Mouse (Mus musculus): Measurements from ENCODE around the gene Akr1c19. TPM values are rescaled to one million over a fixed set of nuclear protein-coding genes. Genes with fewer than 3 reads are reported as not detected.
A peak's percentile ranks its signal among the peaks of the same experiment; 100 is the strongest.
"Not testable (repeated sequence)": the region's sequence is repeated elsewhere in the genome, so short reads cannot be mapped to it uniquely, and the experiment has no call there.

Gene Akr1c19
- polyA plus RNA-seq, 1 experiment from 2014 or later, result 0.49 TPM

- 76% methylated on average over 17 of the region's 20 CpGs for WGBS
- H3K4me1 ChIP-seq (ENCODE audit: control insufficient read depth, insufficient read depth, low read length), result no peaks in the 10 kb centered on the region
- H3K9ac ChIP-seq (replicated peaks; ENCODE audit: low read length), result no peak overlapping the region
- DNase-seq (ENCODE audit: low spot score) (no peak), ATAC-seq (replicated peaks; ENCODE audit: insufficient number of reproducible peaks, low FRiP score, low TSS enrichment, low read depth) (no peak)
- no peaks in the 10 kb centered on the region for H3K9me3 ChIP-seq (replicated peaks; ENCODE audit: control insufficient read depth, low read length)
- no peaks in the 10 kb centered on the region for H3K36me3 ChIP-seq (replicated peaks; ENCODE audit: control insufficient read depth, insufficient read depth, low read depth, low read length)
- H3K4me2 ChIP-seq (ENCODE audit: low read depth, low read length), result no peak overlapping the region
- H3K27me3 ChIP-seq (ENCODE audit: control insufficient read depth, insufficient read depth, low read length), result no peaks in the 10 kb centered on the region
- H3K4me3 ChIP-seq (ENCODE audit: low read depth, low read length), result no peak overlapping the region
- no peak overlapping the region for H3K27ac ChIP-seq (replicated peaks; ENCODE audit: low read depth, low read length)
These were observed 16.8 kb upstream of the Akr1c19 start for GRCm38 (mm10) chr13:4211560-4212299.

- Histone ChIP-seq H3K36me3 (replicated peaks; ENCODE audit: control insufficient read depth, insufficient read depth, low read depth, low read length) (no peaks in the 10 kb centered on the region), H3K4me3 (ENCODE audit: low read depth, low read length) (no peak overlapping the region), H3K4me1 (ENCODE audit: control insufficient read depth, insufficient read depth, low read length) (no peaks in the 10 kb centered on the region), H3K27ac (replicated peaks; ENCODE audit: low read depth, low read length) (no peak overlapping the region), H3K4me2 (ENCODE audit: low read depth, low read length) (no peak overlapping the region), H3K9me3 (replicated peaks; ENCODE audit: control insufficient read depth, low read length) (no peaks in the 10 kb centered on the region), H3K9ac (replicated peaks; ENCODE audit: low read length) (no peak overlapping the region), H3K27me3 (ENCODE audit: control insufficient read depth, insufficient read depth, low read length) (no peaks in the 10 kb centered on the region)
- ATAC-seq (replicated peaks; ENCODE audit: insufficient number of reproducible peaks, low FRiP score, low TSS enrichment, low read depth), result no peak
- no peak for DNase-seq (ENCODE audit: low spot score)
- WGBS, result 62% methylated on average over 3 of the region's 3 CpGs
These were observed 16.2 kb upstream of the Akr1c19 start for GRCm38 (mm10) chr13:4212309-4212708.

- H3K9ac ChIP-seq (replicated peaks; ENCODE audit: low read length); H3K27ac ChIP-seq (replicated peaks; ENCODE audit: low read depth, low read length); ATAC-seq (replicated peaks; ENCODE audit: insufficient number of reproducible peaks, low FRiP score, low TSS enrichment, low read depth); H3K4me1 ChIP-seq (ENCODE audit: control insufficient read depth, insufficient read depth, low read length); H3K4me3 ChIP-seq (ENCODE audit: low read depth, low read length); H3K4me2 ChIP-seq (ENCODE audit: low read depth, low read length); H3K9me3 ChIP-seq (replicated peaks; ENCODE audit: control insufficient read depth, low read length); DNase-seq (ENCODE audit: low spot score); H3K36me3 ChIP-seq (replicated peaks; ENCODE audit: control insufficient read depth, insufficient read depth, low read depth, low read length); H3K27me3 ChIP-seq (ENCODE audit: control insufficient read depth, insufficient read depth, low read length): not testable (repeated sequence)
- 78% methylated on average over 1 of the region's 1 CpGs for WGBS
These were observed 13.0 kb upstream of the Akr1c19 start for GRCm38 (mm10) chr13:4215496-4215895.

- H3K36me3 ChIP-seq (replicated peaks; ENCODE audit: control insufficient read depth, insufficient read depth, low read depth, low read length), result no peaks in the 10 kb centered on the region
These were observed 2.5 kb downstream of the Akr1c19 start for GRCm38 (mm10) chr13:4230841-4231623.

DNA sequence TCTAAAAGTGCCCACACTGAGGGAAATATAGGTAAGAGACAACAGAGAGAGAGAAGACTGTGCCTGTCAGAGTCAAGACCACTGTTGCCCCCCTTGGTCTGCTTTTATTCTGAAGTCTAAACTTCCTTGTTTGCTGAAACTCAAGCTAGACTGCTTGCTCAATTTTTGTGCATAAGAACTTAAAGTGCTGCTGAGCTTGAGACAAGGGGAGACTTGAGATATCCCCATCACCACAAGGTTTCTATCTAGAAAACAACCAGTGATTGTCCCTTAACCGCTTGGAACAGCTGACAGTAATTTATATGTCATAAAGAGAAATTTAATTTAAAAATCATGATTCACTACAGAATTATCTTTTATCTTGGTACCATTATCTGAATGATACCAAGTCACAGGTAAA is 4.6 kb downstream of the Akr1c19 start:
- no peaks in the 10 kb centered on the region for H3K4me1 ChIP-seq (ENCODE audit: control insufficient read depth, insufficient read depth, low read length)
- ATAC-seq (replicated peaks; ENCODE audit: insufficient number of reproducible peaks, low FRiP score, low TSS enrichment, low read depth) (no peak), DNase-seq (ENCODE audit: low spot score) (no peak)
- H3K4me2 ChIP-seq (ENCODE audit: low read depth, low read length), result no peak overlapping the region
- H3K27me3 ChIP-seq (ENCODE audit: control insufficient read depth, insufficient read depth, low read length), result no peaks in the 10 kb centered on the region
- no peaks in the 10 kb centered on the region for H3K36me3 ChIP-seq (replicated peaks; ENCODE audit: control insufficient read depth, insufficient read depth, low read depth, low read length)
- no peak overlapping the region for H3K9ac ChIP-seq (replicated peaks; ENCODE audit: low read length)
- WGBS, result 85% methylated on average over 1 of the region's 1 CpGs
- no peaks in the 10 kb centered on the region for H3K9me3 ChIP-seq (replicated peaks; ENCODE audit: control insufficient read depth, low read length)
- H3K4me3 ChIP-seq (ENCODE audit: low read depth, low read length), result no peak overlapping the region
- no peak overlapping the region for H3K27ac ChIP-seq (replicated peaks; ENCODE audit: low read depth, low read length)

More at GRCm38 (mm10) chr13:4230841-4231623, 2.5 kb downstream of the Akr1c19 start:
- Histone ChIP-seq H3K27ac (replicated peaks; ENCODE audit: low read depth, low read length) (no peak overlapping the region), H3K9ac (replicated peaks; ENCODE audit: low read length) (no peak overlapping the region), H3K27me3 (ENCODE audit: control insufficient read depth, insufficient read depth, low read length) (no peaks in the 10 kb centered on the region), H3K4me2 (ENCODE audit: low read depth, low read length) (no peak overlapping the region), H3K4me1 (ENCODE audit: control insufficient read depth, insufficient read depth, low read length) (no peaks in the 10 kb centered on the region), H3K9me3 (replicated peaks; ENCODE audit: control insufficient read depth, low read length) (no peaks in the 10 kb centered on the region), H3K4me3 (ENCODE audit: low read depth, low read length) (no peak overlapping the region)
- DNase-seq (ENCODE audit: low spot score) (no peak), ATAC-seq (replicated peaks; ENCODE audit: insufficient number of reproducible peaks, low FRiP score, low TSS enrichment, low read depth) (no peak)
- 91% methylated on average over 8 of the region's 8 CpGs for WGBS

DNA sequence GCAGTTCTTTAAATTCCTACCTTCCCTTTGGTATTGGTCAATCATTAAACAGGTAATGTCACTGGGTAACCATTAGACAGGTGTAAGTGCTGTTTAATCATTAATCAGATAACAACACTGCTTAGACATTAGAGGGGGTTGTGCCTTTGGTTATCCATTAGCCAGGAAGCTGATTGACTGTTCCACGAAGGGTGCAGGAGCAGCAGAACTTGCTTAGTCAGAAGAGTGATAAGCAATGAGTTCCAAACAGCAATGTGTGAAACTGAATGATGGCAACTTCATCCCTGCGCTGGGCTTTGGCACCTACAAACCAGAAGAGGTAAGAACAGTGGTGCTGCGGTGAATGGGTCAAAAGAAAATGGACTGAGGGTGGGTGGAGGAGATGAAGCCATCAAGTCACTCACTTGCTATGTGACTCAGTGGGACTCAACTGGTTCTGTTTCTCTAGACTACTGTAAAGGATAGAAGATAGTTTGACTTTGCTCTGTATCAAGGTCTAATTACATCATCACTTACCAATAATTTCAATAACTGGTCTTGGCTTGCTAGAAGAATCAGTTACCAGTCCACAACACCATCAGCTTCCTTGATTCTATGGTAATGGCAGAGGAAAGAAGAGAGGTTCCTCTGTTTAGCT is 5.2 kb downstream of the Akr1c19 start:
- H3K36me3 ChIP-seq (replicated peaks; ENCODE audit: control insufficient read depth, insufficient read depth, low read depth, low read length), result no peaks in the 10 kb centered on the region
- no peak overlapping the region for H3K4me3 ChIP-seq (ENCODE audit: low read depth, low read length)
- H3K9ac ChIP-seq (replicated peaks; ENCODE audit: low read length), result no peak overlapping the region
- H3K27ac ChIP-seq (replicated peaks; ENCODE audit: low read depth, low read length), result no peak overlapping the region
- ATAC-seq (replicated peaks; ENCODE audit: insufficient number of reproducible peaks, low FRiP score, low TSS enrichment, low read depth) (no peak), DNase-seq (ENCODE audit: low spot score) (no peak)
- no peaks in the 10 kb centered on the region for H3K4me1 ChIP-seq (ENCODE audit: control insufficient read depth, insufficient read depth, low read length)
- H3K4me2 ChIP-seq (ENCODE audit: low read depth, low read length), result no peak overlapping the region
- 81% methylated on average over 3 of the region's 3 CpGs for WGBS
- no peaks in the 10 kb centered on the region for H3K9me3 ChIP-seq (replicated peaks; ENCODE audit: control insufficient read depth, low read length)
- H3K27me3 ChIP-seq (ENCODE audit: control insufficient read depth, insufficient read depth, low read length), result no peaks in the 10 kb centered on the region

DNA sequence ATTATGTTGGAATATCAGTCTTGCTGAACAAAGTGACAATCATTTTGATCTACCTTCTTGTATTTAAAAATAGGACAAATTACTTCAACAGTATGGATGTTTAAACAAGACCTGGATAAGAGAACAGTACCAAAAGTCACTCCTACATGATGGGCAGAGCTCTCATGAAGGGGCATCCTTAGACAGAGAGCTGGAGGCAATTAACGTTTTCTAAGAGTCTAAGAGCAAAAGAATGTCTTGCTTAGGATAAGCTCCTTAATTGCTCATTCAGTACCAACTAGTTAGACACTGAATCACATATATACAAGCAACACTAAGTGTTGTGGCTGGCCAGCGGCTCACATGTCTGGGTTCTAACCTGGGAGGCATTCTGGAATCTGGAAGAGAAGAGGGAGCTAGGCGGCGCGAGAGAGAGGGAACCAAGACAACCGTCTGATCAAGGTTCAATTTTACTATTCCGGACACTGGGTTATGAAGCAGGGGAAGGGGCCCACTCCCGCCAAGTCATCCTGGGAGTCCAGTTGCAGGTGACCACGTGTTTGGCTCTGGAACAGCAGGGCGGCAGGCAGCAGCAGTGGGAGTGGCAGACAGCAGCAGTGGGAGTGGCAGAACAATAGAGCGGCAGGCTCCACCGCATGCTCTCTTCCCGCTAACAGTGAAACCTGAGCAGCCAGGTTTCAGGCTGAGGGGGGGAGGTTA is 16.5 kb downstream of the Akr1c19 start:
- Histone ChIP-seq H3K4me1 (ENCODE audit: control insufficient read depth, insufficient read depth, low read length) (no peaks in the 10 kb centered on the region), H3K9me3 (replicated peaks; ENCODE audit: control insufficient read depth, low read length) (no peaks in the 10 kb centered on the region), H3K4me2 (ENCODE audit: low read depth, low read length) (peak overlapping the region; percentile 38), H3K4me3 (ENCODE audit: low read depth, low read length) (peak overlapping the region; percentile 2; the same call in 1 of the 2 replicates), H3K36me3 (replicated peaks; ENCODE audit: control insufficient read depth, insufficient read depth, low read depth, low read length) (no peaks in the 10 kb centered on the region), H3K27me3 (ENCODE audit: control insufficient read depth, insufficient read depth, low read length) (no peaks in the 10 kb centered on the region), H3K9ac (replicated peaks; ENCODE audit: low read length) (peak overlapping the region; percentile 32; the same call in 1 of the 2 replicates), H3K27ac (replicated peaks; ENCODE audit: low read depth, low read length) (no peak overlapping the region)
- ATAC-seq (replicated peaks; ENCODE audit: insufficient number of reproducible peaks, low FRiP score, low TSS enrichment, low read depth), result peak; percentile 96
- DNase-seq (ENCODE audit: low spot score), result peak; percentile 80
- WGBS, result under 1% methylated on average over 13 of the region's 13 CpGs

Measured in embryonic facial prominence, embryonic 11.5 days (tissue).